21 mouse cellular contexts compared by ENCODE assay signal in genomic region chr11:77009069-77010025, GRCm38 (mm10). TPM values are rescaled to one million over a fixed set of nuclear protein-coding genes. Genes with fewer than 3 reads are reported as not detected.
DNase-seq lines count a peak whose midpoint lies in the region; ATAC-seq and TF ChIP-seq lines count a peak whose summit lies in the region.
"Had no signal": no experiment of that assay in that cellular context is flagged by ENCODE, and none has a peak within 500 bp of the region (broad histone marks: within the 10 kb centered on the region; RNA-seq: fewer than 3 reads in every experiment).

No protein-coding gene starts in this region.

- no peak for TF ChIP-seq EP300 in stomach, postnatal 0 days (optimal IDR thresholded peaks at IDR 0.05)

- no peak for TF ChIP-seq CTCF in stomach, postnatal 0 days (IDR thresholded peaks at IDR 0.05; ENCODE audit: low read depth)

- peak overlapping the region; percentile 26 for H3K4me3 ChIP-seq in intestine, embryonic 15.5 days (replicated peaks)
- no peak overlapping the region for H3K4me3 ChIP-seq in stomach, postnatal 0 days (ENCODE audit: low read depth, low read length)
- no peak overlapping the region for H3K4me3 ChIP-seq in hindbrain, embryonic 10.5 days
- H3K4me3 ChIP-seq: gastrocnemius, adult 2 months; limb, embryonic 12.5 days; lung, embryonic 15.5 days; midbrain, embryonic 15.5 days; myocyte had no signal

- peak overlapping the region; percentile 15; the same call in 1 of the 2 replicates for H3K9ac ChIP-seq in intestine, embryonic 15.5 days
- H3K9ac ChIP-seq in stomach, postnatal 0 days (ENCODE audit: low read length): no peak overlapping the region
- H3K9ac ChIP-seq: hindbrain, embryonic 14.5 days; limb, embryonic 12.5 days; liver, embryonic 14.5 days; lung, embryonic 15.5 days; midbrain, embryonic 15.5 days had no signal

- 0 out of 2 replicates have a peak, but pooled peaks cover 8% of the 10 kb centered on the region for H3K4me1 ChIP-seq in intestine, embryonic 15.5 days (replicated peaks)
- H3K4me1 ChIP-seq in stomach, postnatal 0 days (replicated peaks; ENCODE audit: control insufficient read depth, insufficient read depth): no peaks in the 10 kb centered on the region
- H3K4me1 ChIP-seq in hindbrain, embryonic 10.5 days (replicated peaks): peaks cover 3% of the 10 kb centered on the region; the same call in 1 of the 2 replicates
- H3K4me1 ChIP-seq: lung, embryonic 15.5 days; midbrain, embryonic 15.5 days had no signal

- WGBS in intestine, embryonic 15.5 days: 46% methylated on average over 16 of the region's 16 CpGs
- 59% methylated on average over 16 of the region's 16 CpGs for WGBS in stomach, postnatal 0 days
- WGBS in hindbrain, embryonic 10.5 days: 82% methylated on average over 16 of the region's 16 CpGs

- DNase-seq in kidney, adult 18-20 months: peak; percentile 33
- peak; percentile 17 for DNase-seq in kidney, postnatal 10 days
- DNase-seq in stomach, postnatal 0 days (ENCODE audit: low spot score): no peak
- no peak for DNase-seq in hindbrain, embryonic 10.5 days (ENCODE audit: low spot score)
- DNase-seq in layer of hippocampus, postnatal 36 days: no peak
- no peak for DNase-seq in cerebellum, adult 11 months
- DNase-seq: adrenal gland, adult 2 months; cerebellum, adult 8-10 months; gastrocnemius, adult 2 months; heart, postnatal 14 days; layer of hippocampus, adult 9-11 months; thymus, adult 2 months had no signal

- H3K9me3 ChIP-seq in intestine, embryonic 15.5 days: no peaks in the 10 kb centered on the region
- H3K9me3 ChIP-seq in stomach, postnatal 0 days (ENCODE audit: control insufficient read depth, low read length): no peaks in the 10 kb centered on the region
- no peaks in the 10 kb centered on the region for H3K9me3 ChIP-seq in hindbrain, embryonic 10.5 days
- H3K9me3 ChIP-seq: limb, embryonic 12.5 days; lung, embryonic 15.5 days; midbrain, embryonic 15.5 days had no signal

- no peaks in the 10 kb centered on the region for H3K36me3 ChIP-seq in intestine, embryonic 15.5 days
- H3K36me3 ChIP-seq in stomach, postnatal 0 days (ENCODE audit: control insufficient read depth, insufficient read depth, low read length): no peaks in the 10 kb centered on the region
- no peaks in the 10 kb centered on the region for H3K36me3 ChIP-seq in hindbrain, embryonic 10.5 days
- H3K36me3 ChIP-seq: limb, embryonic 12.5 days; lung, embryonic 15.5 days; midbrain, embryonic 15.5 days had no signal

- peak overlapping the region; percentile 55 for H3K4me2 ChIP-seq in intestine, embryonic 15.5 days (replicated peaks)
- H3K4me2 ChIP-seq in stomach, postnatal 0 days (replicated peaks; ENCODE audit: low read depth): no peak overlapping the region
- H3K4me2 ChIP-seq: heart, embryonic 11.5 days; hindbrain, embryonic 14.5 days; limb, embryonic 12.5 days; lung, embryonic 15.5 days; midbrain, embryonic 15.5 days had no signal

- no peaks in the 10 kb centered on the region for H3K27me3 ChIP-seq in intestine, embryonic 15.5 days (replicated peaks)
- H3K27me3 ChIP-seq in stomach, postnatal 0 days (ENCODE audit: control insufficient read depth, insufficient read depth, low read length): no peaks in the 10 kb centered on the region
- no peaks in the 10 kb centered on the region; the same call in 1 of the 2 replicates for H3K27me3 ChIP-seq in hindbrain, embryonic 10.5 days (ENCODE audit: insufficient read depth, poor library complexity, severe bottlenecking)
- H3K27me3 ChIP-seq: limb, embryonic 12.5 days; midbrain, embryonic 15.5 days had no signal

- ATAC-seq in intestine, embryonic 15.5 days: peak; percentile 76
- ATAC-seq in stomach, postnatal 0 days (ENCODE audit: low FRiP score, low TSS enrichment): peak; percentile 24; the same call in 1 of the 2 replicates
- ATAC-seq: midbrain, embryonic 15.5 days had no signal

- H3K27ac ChIP-seq in intestine, embryonic 15.5 days: peak overlapping the region; percentile 78
- no peak overlapping the region for H3K27ac ChIP-seq in stomach, postnatal 0 days (replicated peaks)
- H3K27ac ChIP-seq in hindbrain, embryonic 10.5 days: no peak overlapping the region
- H3K27ac ChIP-seq: gastrocnemius, adult 2 months; hindbrain, embryonic 14.5 days; limb, embryonic 12.5 days; liver, embryonic 14.5 days; lung, embryonic 15.5 days; macrophage; midbrain, embryonic 15.5 days had no signal

RNA-seq across cellular contexts. Expression of gene Slc6a4, which starts 10.9 kb away (rescaled TPM):
- polyA plus RNA-seq in intestine, embryonic 15.5 days (2015; fragmentation: Nextera tagmentation; extraction: Ambion mirVana): 17.4 and 18.8 TPM in 2 replicates
- 0.29 and 0.30 TPM in 2 replicates for polyA plus RNA-seq in stomach, postnatal 0 days (2015; fragmentation: Nextera tagmentation; extraction: Ambion mirVana)
- 0.37 and 0.63 TPM in 2 replicates for polyA plus RNA-seq in hindbrain, embryonic 10.5 days (2016; fragmentation: Nextera tagmentation; extraction: Ambion mirVana)
- not detected for total RNA-seq in layer of hippocampus, postnatal 36 days (2021)
- polyA plus RNA-seq: myocyte had no signal

Comparison
In these comparisons a context has a peak if more than half of its experiments do, and no peak if none do; other contexts are left out.
1. DNase-seq: peak in kidney, adult 18-20 months (single experiment) and kidney, postnatal 10 days (single experiment); none in stomach, postnatal 0 days (single experiment), hindbrain, embryonic 10.5 days (single experiment), layer of hippocampus, postnatal 36 days (0 of 2) and cerebellum, adult 11 months (single experiment).
2. RNA of gene Slc6a4, which starts 10.9 kb away (polyA plus RNA-seq): 17.4 to 18.8 TPM in intestine, embryonic 15.5 days; 0.37 to 0.63 TPM in hindbrain, embryonic 10.5 days and 0.29 to 0.30 TPM in stomach, postnatal 0 days; every median in the first group is over 10 times any median in the second.